Mouse (Mus musculus): ENCODE results near the gene Dus3l. TPM values are rescaled to one million over a fixed set of nuclear protein-coding genes. Genes with fewer than 3 reads are reported as not detected.

Gene Dus3l
- polyA plus RNA-seq, 1 experiment from 2014 or later: 104 TPM

DNA sequence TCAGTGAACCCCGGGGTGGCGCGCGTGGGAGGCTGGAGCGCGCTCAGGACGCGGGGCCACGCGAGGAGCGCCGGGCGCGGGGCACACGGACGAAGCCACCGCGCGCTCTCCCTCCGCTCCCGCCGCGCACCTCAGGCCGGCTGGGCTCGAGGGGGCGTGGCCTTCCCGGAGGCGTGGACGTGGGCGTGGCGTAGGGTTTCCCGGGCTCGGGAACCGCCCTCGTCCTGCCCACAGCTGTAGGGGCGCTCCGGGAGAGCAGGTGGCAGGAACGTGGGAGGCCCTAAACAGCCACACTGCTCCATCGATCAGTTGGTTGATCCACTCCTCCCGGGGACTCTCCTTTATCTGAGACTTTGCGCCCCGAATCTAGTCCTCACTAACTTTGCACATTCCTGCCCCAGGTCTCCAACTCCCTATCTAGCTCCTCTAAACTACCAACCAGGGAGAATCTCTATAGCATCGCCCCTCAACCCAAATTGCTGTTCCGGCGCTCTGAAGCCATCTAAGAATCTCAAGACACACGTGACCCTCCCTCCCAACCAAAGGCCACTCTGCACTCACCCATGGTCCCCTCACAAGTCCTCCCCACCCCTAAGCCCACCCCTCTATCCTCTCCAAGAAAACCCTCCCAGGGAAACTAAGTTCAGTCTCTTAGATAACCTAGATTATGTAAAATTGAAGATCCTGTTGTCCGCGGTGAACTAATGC, 7.0 kb upstream of the Dus3l start, which contains the start of gene Nrtn:
Gene Nrtn (minus strand): TSS at position 115 of the 708 bp plus-strand sequence.
- H3K27me3 ChIP-seq (replicated peaks): peaks cover 69% of the 10 kb centered on the region
- H3K9me3 ChIP-seq: no peaks in the 10 kb centered on the region
- peak within 1 kb of the TSS; percentile 41 for H3K9ac ChIP-seq
- no peak for ATAC-seq (replicated peaks)
- H3K4me2 ChIP-seq: peak within 1 kb of the TSS; percentile 91
- WGBS: under 1% methylated on average over 47 of the region's 48 CpGs
- peaks cover 25% of the 10 kb centered on the region for H3K4me1 ChIP-seq
- H3K36me3 ChIP-seq (replicated peaks): no peaks in the 10 kb centered on the region
- peak within 1 kb of the TSS; percentile 43 for H3K4me3 ChIP-seq
- H3K27ac ChIP-seq: no peak within 1 kb of the TSS

DNA sequence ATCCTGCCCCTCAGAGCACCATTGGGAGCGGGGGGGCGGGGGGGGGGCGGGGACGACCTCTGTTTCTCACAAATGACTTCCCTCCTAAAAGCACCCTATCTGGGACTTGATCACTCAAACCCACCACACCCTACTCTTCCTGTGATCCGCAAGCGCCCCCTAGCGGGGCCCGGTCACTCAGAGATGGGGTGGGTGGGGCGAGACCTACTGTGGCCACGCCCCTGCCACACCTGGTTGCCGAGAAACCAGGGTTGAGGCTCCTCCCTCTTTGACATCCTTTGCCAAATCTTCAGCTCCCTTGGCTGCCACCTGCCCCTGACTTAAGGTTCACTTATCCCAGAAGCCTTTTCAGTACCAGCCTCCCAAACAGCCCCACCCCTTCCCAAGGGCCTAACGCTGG, 6.4 kb upstream of the Dus3l start:
- no peak for ATAC-seq (replicated peaks)
- H3K4me3 ChIP-seq: 0 out of 2 replicates have a peak overlapping the region, but pooled peaks have one; percentile 43
- peaks cover 31% of the 10 kb centered on the region for H3K4me1 ChIP-seq
- WGBS: 5% methylated on average over 12 of the region's 12 CpGs
- H3K9ac ChIP-seq: no peak overlapping the region
- H3K4me2 ChIP-seq: peak overlapping the region; percentile 91; the same call in 1 of the 2 replicates
- no peak overlapping the region for H3K27ac ChIP-seq
- peaks cover 63% of the 10 kb centered on the region for H3K27me3 ChIP-seq (replicated peaks)
- no peaks in the 10 kb centered on the region for H3K36me3 ChIP-seq (replicated peaks)
- H3K9me3 ChIP-seq: no peaks in the 10 kb centered on the region

DNA sequence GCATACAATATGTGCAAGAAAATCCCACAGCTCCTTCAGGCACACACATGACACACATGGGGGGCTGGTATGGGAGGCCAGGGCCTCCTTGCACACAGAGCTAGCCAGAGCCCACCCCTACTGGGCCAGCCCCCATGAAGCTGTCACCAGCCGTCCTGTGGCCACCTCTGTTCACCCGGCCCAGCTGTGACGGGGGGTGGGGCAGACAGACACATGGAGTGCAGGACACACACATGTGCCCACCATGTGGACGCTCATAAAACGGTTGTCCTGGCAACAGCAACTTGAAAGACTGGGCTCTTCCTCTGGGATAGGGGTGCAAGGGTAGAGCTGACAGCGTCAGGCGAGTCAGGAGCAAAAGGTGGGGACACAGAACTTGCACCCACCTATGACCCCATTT, 5.3 kb upstream of the Dus3l start:
- no peaks in the 10 kb centered on the region for H3K36me3 ChIP-seq (replicated peaks)
- WGBS: 50% methylated on average over 7 of the region's 7 CpGs
- no peak overlapping the region for H3K9ac ChIP-seq
- no peaks in the 10 kb centered on the region for H3K9me3 ChIP-seq
- H3K4me3 ChIP-seq: no peak overlapping the region
- H3K4me1 ChIP-seq: peaks cover 35% of the 10 kb centered on the region
- no peak for ATAC-seq (replicated peaks)
- H3K27me3 ChIP-seq (replicated peaks): peaks cover 52% of the 10 kb centered on the region
- H3K4me2 ChIP-seq: no peak overlapping the region
- no peak overlapping the region for H3K27ac ChIP-seq

DNA sequence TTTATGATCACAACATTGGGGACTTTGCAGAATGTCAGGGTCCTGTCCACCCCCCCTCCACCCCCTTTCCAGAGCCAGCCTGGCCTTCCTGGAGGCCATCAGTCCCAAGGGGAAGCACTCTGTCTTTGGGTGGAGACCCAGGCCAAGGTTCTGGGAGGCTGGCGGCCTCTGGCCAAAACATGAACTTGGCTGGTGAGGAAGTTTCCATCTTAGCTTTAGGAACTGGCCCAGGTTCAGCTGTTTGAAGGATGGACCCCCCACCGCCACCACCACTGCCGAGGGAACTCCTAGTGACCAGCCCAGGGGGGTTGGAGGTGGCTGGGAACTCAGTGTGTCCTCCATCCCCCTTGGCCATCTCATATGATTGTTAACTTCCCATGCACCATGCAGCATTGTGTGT, 3.5 kb upstream of the Dus3l start:
- Histone ChIP-seq H3K27me3 (replicated peaks) (peaks cover 34% of the 10 kb centered on the region), H3K36me3 (replicated peaks) (no peaks in the 10 kb centered on the region), H3K27ac (no peak overlapping the region), H3K9me3 (no peaks in the 10 kb centered on the region), H3K4me2 (no peak overlapping the region), H3K4me3 (no peak overlapping the region), H3K4me1 (peaks cover 43% of the 10 kb centered on the region), H3K9ac (no peak overlapping the region)
- 62% methylated on average over 3 of the region's 3 CpGs for WGBS
- no peak for ATAC-seq (replicated peaks)

DNA sequence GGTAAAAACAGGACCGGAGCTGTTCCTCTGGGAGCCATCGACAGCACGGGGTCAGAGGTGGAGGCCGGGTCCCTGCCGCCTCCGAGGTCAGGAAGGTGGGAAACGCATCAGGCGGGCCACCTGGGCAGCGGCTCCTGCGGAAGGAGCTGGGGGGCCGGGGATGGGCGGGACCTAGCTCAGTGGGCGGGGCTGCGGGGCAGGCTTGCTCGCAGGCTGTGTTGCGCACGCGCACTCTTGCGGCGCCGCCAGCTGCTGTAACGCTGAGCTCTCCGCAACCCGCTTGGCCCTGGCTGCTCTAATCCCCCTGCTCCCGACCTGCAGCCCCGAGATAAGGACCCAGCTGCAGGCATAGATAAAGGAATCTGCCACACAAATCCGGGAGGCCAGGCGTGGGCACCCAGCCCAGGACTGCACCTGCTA, 2.6 kb upstream of the Dus3l start:
- WGBS: under 1% methylated on average over 28 of the region's 28 CpGs
- Histone ChIP-seq H3K36me3 (replicated peaks) (0 out of 2 replicates have a peak, but pooled peaks cover 2% of the 10 kb centered on the region), H3K9me3 (no peaks in the 10 kb centered on the region), H3K27me3 (replicated peaks) (peaks cover 25% of the 10 kb centered on the region), H3K27ac (peak overlapping the region; percentile 94), H3K9ac (peak overlapping the region; percentile 67), H3K4me3 (peak overlapping the region; percentile 50), H3K4me2 (peak overlapping the region; percentile 69), H3K4me1 (peaks cover 39% of the 10 kb centered on the region)
- peak; percentile 38 for ATAC-seq (replicated peaks)

DNA sequence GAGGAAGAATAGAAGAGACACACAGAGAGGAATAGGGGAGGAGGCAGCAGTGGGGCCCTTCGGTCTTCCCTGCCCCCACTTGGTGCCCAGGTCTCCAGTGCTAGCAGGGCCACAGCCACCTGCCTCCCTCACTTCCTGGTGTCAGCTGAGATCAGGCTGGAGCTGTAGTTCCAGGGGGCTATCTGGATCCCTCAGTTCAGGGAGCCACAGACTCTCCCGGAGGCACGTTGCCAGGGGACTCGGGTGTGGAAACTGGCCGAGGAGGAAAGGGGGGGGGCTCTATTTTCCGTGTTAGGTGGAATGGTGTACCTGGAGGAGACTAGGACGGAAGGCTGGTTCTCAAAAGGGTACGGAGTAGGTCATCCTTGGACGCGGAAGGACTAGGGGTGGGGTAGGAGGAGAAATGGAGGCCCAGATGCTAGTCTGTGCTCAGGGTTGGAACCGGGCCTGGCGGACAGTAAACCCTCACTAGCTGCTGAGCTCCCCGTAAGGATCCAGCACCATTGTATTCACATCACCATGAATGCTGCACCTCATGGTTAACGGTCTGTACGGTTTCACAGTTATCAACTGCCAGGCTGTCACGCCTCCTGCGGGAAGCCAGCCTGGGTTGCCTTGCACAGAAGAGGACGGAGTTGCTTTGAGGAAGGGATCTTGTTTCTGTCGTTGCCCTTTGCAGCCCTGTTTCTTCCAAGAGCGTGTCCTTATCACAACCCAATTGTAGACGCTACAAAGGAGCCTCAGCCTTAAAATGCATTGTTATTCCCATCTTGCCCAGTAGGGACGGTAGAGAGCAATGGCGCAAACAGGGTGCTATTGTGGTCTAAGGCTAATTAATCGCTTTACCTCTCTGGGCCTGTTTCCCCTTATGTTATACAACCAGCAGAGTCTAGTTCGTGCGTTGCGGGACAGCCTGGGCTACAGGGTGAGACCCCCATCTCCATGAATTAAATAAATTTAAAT, 1.5 kb upstream of the Dus3l start:
- Histone ChIP-seq H3K9me3 (no peaks in the 10 kb centered on the region), H3K27me3 (replicated peaks) (peaks cover 15% of the 10 kb centered on the region), H3K9ac (0 out of 2 replicates have a peak overlapping the region, but pooled peaks have one; percentile 67), H3K36me3 (replicated peaks) (peaks cover 10% of the 10 kb centered on the region; the same call in 1 of the 2 replicates), H3K4me2 (peak overlapping the region; percentile 69), H3K27ac (peak overlapping the region; percentile 94), H3K4me3 (peak overlapping the region; percentile 50; the same call in 1 of the 2 replicates), H3K4me1 (peaks cover 30% of the 10 kb centered on the region)
- ATAC-seq (replicated peaks): no peak
- WGBS: 45% methylated on average over 27 of the region's 27 CpGs

DNA sequence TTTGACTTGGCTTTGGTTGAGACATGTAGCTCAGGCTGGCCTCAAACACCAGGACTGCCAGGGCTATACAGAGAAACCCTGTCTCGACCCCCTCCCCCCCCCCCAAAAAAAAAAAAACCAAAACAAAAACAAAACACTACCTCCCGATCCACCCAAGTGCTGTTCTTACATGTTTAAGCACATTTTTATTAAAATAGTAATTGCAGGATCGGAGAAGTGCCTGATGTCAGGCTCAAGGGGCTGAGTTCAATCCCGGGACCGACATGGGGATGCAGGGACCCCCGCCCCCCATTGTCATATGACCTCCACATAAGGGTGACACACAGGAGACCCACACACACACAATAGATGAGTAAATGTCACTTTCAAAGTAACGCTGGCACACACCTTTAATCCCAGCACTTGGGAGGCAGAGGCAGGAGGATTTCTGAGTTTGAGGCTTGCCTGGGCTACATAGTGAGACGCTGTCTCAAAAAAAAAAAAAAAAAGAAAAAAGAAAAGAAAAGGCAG, 761 bp upstream of the Dus3l start:
- H3K4me3 ChIP-seq: peak overlapping the region; percentile 81

DNA sequence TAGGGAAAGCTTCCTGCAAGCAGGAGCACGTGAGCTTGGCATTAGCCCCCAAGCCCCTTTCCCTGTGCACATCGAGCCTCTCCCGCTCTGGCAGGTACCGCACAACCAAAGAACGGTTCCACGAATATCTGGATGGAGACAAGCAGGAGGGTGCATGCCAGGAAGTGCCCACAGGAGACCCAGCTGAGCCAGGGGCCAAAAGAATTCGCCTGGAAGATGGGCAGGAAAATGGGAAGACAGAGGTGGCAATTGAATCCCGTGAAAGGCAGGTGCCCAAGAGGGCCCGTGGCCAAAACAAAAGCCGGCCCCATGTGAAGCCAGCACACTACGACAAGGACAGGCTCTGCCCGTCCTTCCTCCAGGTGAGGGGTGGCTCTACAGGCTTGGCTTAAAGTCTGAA, 874 bp downstream of the Dus3l start:
- no peaks in the 10 kb centered on the region for H3K9me3 ChIP-seq
- peak overlapping the region; percentile 74 for H3K9ac ChIP-seq
- peaks cover 2% of the 10 kb centered on the region; the same call in 1 of the 2 replicates for H3K27me3 ChIP-seq (replicated peaks)
- H3K4me1 ChIP-seq: peaks cover 30% of the 10 kb centered on the region
- H3K4me2 ChIP-seq: peak overlapping the region; percentile 83
- WGBS: 53% methylated on average over 12 of the region's 12 CpGs
- peak; percentile 8 for ATAC-seq (replicated peaks)
- H3K36me3 ChIP-seq (replicated peaks): peaks cover 30% of the 10 kb centered on the region; the same call in 1 of the 2 replicates
- peak overlapping the region; percentile 81 for H3K4me3 ChIP-seq
- H3K27ac ChIP-seq: peak overlapping the region; percentile 98

More for the DNA sequence above, 761 bp upstream of the Dus3l start:
- H3K4me1 ChIP-seq: peaks cover 30% of the 10 kb centered on the region
- 73% methylated on average over 8 of the region's 8 CpGs for WGBS
- H3K36me3 ChIP-seq (replicated peaks): peaks cover 15% of the 10 kb centered on the region; the same call in 1 of the 2 replicates
- peak overlapping the region; percentile 83 for H3K4me2 ChIP-seq
- H3K9me3 ChIP-seq: no peaks in the 10 kb centered on the region
- no peak for ATAC-seq (replicated peaks)
- H3K9ac ChIP-seq: no peak overlapping the region
- peaks cover 9% of the 10 kb centered on the region; the same call in 1 of the 2 replicates for H3K27me3 ChIP-seq (replicated peaks)
- H3K27ac ChIP-seq: peak overlapping the region; percentile 98

DNA sequence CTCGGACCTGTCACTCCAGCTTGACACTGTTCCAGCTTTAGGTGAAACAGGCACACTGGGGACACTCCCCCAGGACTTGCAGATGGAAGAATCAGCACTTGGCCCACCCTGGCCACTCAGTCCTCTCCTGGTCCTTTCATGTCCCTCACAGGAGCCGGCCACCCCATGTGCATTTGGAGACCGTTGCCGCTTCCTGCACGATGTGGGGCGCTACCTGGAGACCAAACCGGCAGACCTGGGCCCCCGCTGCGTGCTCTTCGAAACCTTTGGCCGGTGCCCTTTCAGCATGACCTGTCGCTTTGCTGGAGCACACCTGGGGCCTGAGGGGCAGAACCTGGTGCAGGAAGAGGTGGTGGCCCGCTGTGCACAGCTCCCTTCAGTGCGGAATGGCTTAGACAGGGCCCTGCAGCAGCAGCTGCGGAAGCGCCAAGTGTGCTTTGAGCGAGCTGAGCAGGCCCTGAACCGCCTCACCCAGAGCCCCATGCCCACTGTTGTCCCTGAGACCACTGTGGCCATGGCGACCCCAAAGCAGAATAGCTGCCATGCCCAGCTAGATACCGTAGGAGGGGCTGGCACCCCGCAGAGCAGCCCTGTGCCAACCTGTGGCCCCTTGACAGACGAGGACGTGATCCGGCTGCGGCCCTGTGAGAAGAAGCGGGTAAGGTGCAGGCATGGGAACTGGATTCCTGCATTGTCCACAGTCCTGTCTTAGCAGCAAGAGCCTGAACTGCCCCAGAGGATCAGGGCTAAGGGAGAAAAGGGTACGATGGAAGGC, 2.3 kb downstream of the Dus3l start:
- WGBS: 95% methylated on average over 27 of the region's 27 CpGs
- Histone ChIP-seq H3K4me3 (no peak overlapping the region), H3K27ac (no peak overlapping the region), H3K9ac (no peak overlapping the region), H3K9me3 (no peaks in the 10 kb centered on the region), H3K27me3 (replicated peaks) (no peaks in the 10 kb centered on the region), H3K4me1 (peaks cover 25% of the 10 kb centered on the region), H3K36me3 (replicated peaks) (peaks cover 30% of the 10 kb centered on the region; the same call in 1 of the 2 replicates), H3K4me2 (no peak overlapping the region)
- no peak for ATAC-seq (replicated peaks)

DNA sequence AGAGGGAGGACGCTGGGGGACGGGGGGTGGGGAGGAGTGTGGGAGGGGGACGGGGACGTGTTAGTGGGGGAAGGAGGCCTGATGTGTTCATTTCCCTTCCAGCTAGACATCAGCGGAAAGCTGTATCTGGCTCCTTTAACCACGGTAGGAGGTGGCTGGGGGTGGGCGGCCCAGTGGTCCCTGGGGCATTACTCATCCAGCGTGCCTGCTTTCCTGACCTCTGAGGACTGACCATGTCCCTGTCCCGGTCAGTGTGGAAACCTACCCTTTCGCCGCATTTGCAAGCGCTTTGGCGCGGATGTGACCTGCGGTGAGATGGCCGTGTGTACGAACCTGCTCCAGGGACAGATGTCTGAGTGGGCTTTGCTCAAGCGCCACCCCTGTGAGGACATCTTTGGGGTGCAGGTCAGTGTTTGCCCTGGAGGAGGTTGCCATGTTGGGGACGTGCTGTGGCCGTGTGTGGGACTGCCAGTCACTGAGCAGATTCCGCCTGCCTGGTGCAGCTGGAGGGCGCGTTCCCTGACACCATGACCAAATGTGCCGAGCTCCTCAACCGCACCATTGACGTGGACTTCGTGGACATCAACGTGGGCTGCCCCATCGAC, 3.1 kb downstream of the Dus3l start:
- H3K27me3 ChIP-seq (replicated peaks): no peaks in the 10 kb centered on the region
- H3K4me1 ChIP-seq: peaks cover 21% of the 10 kb centered on the region
- H3K9me3 ChIP-seq: no peaks in the 10 kb centered on the region
- peaks cover 30% of the 10 kb centered on the region; the same call in 1 of the 2 replicates for H3K36me3 ChIP-seq (replicated peaks)
- WGBS: 97% methylated on average over 29 of the region's 29 CpGs
- no peak overlapping the region for H3K9ac ChIP-seq
- H3K27ac ChIP-seq: no peak overlapping the region
- no peak for ATAC-seq (replicated peaks)
- H3K4me2 ChIP-seq: no peak overlapping the region
- H3K4me3 ChIP-seq: no peak overlapping the region

DNA sequence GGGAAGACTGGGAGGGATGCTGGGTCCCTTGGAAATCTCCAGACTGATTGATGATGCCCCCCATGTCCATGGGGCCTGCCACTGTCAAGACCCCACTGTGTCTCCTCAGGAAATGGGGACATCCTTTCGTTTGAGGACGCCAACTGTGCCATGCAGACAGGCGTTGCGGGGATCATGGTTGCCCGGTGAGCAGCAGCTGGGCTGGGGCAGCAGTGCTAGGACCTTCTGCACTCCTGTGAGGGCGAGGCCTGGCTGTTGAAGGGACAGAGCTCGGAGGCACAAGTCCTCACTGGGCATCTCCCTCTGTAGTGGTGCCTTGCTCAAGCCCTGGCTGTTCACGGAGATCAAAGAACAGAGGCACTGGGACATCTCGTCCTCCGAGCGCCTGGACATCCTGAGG, 4.4 kb downstream of the Dus3l start:
- Histone ChIP-seq H3K4me1 (peaks cover 11% of the 10 kb centered on the region), H3K4me3 (no peak overlapping the region), H3K36me3 (replicated peaks) (peaks cover 30% of the 10 kb centered on the region; the same call in 1 of the 2 replicates), H3K9me3 (no peaks in the 10 kb centered on the region), H3K27me3 (replicated peaks) (no peaks in the 10 kb centered on the region), H3K27ac (no peak overlapping the region), H3K4me2 (no peak overlapping the region), H3K9ac (no peak overlapping the region)
- WGBS: 97% methylated on average over 11 of the region's 11 CpGs
- no peak for ATAC-seq (replicated peaks)

Measured in midbrain, embryonic 15.5 days (tissue).